Mouse (Mus musculus): ENCODE measurements around the gene Fubp1.
A peak's percentile ranks its signal among the peaks of the same experiment; 100 is the strongest.
"Not testable (repeated sequence)": the region's sequence is repeated elsewhere in the genome, so short reads cannot be mapped to it uniquely, and the experiment has no call there.

Gene Fubp1

DNA sequence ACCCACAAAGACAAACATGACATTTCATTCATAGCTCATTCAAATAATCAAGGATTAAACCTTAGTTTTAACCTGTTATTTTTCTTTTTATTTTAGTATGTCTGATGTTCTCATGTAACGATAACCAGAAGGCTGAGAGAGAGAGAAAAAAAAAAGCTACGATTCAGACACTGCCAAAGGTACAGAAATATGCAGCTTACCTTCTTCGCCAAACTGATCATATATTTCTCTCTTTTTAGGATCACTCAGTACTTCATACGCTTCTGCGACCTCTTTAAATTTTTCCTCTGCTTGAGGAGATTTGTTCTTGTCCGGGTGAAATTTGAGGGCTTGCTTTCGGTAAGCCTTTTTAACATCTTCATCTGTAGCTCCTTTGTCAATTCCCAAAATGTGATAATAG is 17.0 kb upstream of the Fubp1 start:
- no peak for DNase-seq (ENCODE audit: low read depth)

DNA sequence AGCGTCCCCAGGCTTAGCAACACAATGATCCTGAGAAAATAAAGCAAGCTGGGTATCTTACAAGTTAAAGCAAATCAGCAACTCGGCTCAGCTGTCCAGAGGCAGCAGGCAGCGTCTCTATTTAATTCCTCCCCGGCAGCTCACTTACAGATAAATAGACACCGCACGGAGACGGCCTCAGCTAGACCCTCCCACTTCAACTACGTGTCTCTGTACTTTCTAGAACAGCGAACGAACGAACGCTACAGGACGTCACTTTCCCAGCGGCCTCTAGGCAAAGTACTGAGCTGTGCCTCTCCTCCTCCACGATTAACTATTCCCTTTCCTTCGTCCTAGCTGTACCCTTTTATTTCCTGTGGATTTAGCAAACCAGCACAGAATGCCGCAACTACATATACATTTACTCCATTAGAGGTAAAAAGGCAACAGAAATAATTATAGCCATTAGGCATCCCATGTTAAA is 16.6 kb upstream of the Fubp1 start:
- peak; percentile 97 for DNase-seq (ENCODE audit: low read depth)

DNA sequence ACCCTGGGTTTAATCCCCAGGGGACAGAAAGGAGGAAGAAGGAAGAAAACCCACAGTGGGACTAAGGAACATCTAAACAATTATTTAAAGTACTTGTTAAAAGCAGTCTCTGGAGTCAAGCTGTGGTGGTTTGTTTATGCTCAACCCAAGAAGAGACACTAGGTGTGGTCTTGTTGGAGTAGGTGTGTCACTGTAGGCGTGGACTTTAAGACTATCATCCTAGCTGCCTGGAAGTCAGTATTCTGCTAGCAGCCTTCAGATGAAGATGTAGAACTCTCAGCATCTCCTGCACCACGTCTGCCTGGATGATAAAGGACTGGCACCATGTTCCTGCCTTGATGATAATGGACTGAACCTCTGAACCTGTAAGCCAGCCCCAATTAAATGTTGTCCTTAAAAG is 13.0 kb upstream of the Fubp1 start:
- DNase-seq (ENCODE audit: low read depth), result not testable (repeated sequence)

DNA sequence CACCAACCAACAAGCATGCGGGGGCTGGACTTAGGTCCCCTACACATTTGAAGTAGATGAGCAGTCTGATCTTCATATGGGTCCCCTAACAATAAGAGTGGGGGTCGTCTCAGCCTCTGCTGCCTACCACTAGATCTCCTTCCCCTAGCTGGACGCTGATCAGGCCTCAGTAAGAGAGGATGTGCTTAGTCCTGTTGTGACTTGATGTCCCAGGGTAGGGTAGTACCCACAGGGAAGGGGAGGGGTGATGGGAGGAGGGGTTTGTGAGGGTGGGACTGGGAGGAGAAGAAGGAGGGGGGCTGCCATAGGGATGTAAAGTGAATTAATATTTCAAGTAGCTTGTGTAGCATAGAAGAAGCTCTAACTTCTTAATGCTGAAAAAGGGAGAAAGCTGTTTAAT is 11.1 kb upstream of the Fubp1 start:
- no peak for DNase-seq (ENCODE audit: low read depth)

DNA sequence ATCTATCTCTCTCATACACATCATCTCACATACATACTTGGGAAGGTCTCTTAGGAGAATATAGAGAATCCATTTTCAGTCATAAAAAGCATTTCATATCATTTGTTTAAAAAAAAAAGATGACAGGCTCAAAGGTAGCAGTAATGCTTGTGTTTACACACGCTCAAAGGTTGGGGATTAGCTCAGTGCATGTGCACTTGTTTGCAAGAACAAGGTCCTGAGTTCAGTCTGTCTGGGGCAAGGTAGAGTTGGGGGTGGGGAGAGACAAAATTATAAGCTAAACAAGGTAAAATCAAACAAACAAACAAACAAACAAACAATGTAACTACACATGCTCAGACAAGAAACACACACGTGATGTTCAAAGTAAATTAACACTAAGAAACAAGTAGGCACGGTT is 9.0 kb upstream of the Fubp1 start:
- no peak for DNase-seq (ENCODE audit: low read depth)

DNA sequence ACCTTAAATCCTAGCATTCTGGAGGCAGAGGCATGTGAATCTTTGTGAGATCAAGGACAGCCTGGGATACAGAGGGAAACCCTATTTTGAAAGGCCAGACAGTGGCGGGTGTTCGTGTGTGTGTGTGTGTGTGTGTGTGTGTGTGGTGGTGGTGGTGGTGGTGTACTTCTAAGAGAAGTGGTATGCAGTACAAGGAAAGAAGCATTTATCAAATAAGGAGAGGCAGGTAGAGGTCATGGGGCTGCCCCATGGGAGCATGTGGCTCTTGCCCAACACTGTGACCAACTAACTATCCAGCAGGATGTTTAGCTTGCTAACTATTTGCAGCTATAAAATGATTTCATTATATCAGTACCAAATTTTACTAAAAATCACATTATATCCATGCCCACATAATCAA is 8.6 kb upstream of the Fubp1 start:
- no peak for DNase-seq (ENCODE audit: low read depth)

DNA sequence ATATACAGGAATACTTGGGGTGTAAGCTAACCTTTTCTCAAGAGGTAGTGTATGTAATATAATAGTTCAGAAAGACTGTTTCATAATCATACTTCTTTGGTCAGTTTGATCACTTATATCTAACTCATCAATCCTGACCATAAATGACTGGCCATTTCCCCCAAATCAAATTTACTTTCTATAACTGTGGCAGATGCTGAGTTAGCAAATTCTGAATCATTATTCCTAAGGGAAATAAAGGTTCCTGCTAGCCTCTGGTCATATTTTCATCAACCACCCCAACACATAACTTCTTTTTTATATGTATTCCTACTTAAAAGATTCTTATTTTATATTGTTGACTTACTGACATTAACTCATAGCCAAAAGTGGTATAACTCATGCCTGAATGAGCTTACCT is 7.3 kb upstream of the Fubp1 start:
- no peak for DNase-seq (ENCODE audit: low read depth)

DNA sequence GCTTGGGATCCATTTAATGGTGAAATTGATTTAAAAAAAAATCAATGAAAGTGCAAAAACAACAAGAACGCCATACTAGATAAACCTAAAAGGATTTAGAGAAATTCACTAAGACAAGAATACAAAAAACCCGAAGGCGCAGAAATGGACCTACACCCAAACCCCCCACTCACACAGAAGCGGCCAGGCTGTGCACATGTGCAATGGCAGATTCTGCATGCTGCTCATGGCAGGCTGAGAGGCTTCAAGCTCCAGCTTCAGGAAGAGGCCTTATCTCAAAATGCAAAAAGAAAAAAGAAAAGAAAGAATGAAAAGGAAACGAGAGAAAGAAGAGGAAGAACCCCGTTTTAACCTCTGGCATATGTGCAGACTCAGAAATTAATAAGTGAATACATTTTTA is 6.8 kb upstream of the Fubp1 start:
- no peak for DNase-seq (ENCODE audit: low read depth)

DNA sequence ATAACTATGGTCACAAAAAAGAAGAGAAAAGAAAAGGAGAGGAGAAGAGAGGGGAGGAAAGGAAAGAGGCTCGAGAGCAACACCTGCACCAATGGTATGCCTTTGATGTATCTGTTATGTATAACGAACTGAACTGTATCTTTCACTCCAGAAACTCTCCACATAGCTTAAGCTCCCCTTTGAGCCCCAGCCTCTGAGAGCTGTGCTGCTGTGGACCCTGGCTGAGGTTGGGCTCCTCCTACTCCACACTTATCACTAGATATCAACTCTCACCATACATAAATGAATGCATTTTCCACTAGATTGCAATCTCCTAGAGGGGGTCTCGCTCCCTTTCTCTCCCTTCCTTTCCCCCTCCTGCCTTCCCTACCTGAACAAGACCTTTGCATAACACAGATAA is 6.2 kb upstream of the Fubp1 start:
- no peak for DNase-seq (ENCODE audit: low read depth)

DNA sequence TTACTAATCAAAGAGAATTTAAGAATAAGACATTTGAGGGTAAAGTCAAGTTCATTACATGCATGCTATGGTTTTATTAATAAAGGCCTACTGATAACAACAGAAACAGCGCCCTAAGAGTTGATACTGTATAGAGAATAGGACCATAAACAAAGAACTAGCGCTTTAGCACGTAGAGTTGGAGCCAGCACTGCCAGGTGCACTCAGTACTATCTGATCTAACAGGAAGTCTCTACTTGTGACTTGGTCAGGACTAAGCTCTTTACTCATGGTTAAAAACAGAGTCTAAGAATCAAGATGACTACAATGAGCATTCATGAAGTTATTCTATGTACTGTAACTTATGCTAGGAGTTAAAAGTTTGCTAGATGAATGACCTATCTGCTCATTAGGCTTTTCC is 5.6 kb upstream of the Fubp1 start:
- DNase-seq (ENCODE audit: low read depth), result no peak

DNA sequence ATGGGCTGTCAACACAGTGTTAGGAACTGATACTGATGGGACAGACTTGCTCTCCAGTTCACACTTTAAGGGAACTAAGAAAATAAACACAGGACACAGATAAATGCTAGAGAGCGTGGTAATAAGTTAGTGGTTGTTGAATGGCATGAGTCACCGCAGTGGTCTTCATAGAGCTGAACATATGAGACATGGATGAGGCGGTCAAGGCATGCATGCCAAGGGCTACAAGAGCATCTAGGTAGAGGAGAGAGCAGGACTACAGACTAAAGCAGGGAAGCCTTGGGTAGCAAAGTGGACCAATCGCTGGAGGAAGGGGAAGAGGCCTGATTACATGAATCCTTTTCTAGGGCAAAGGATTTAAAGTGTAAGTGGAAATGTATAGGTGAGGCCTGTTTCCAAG is 3.1 kb upstream of the Fubp1 start:
- peak; percentile 48 for DNase-seq (ENCODE audit: low read depth)

DNA sequence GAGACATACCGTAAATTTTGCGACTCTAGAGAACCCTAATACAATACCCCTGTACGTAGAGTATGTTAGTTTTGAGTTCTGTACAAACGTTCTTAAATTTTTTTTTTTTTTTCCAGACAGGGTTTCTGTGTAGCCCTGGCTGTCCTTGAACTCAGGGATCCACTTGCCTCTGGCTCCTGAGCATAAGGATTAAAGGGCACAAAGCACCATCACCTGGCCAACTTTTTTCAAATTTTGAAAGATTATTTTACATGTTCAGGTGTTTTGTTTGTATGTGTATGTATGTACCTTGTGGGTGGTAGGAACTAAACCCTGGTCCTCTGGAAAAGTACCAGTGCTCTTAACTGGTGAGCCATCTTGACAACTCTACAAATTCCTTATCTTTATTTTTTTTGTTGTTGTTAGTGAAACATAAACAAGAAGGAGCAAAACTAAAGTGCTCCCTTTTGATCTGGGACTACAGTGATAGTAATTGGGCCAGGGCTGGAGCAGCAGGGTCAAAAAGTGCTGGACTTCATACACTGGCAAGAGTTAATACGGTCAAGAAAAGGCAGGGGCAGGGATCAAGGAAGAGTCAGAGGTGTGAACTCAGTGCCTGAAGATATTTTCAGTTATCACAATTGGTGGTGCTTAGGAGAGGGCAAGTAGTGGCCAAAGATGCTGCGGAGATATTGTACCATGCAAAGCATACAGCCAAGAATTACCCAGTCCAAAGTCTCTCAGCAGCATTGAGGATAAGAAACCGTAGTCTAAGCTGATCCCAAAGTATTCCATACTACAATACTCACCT is 1.9 kb upstream of the Fubp1 start:
- no peak for DNase-seq (ENCODE audit: low read depth)

DNA sequence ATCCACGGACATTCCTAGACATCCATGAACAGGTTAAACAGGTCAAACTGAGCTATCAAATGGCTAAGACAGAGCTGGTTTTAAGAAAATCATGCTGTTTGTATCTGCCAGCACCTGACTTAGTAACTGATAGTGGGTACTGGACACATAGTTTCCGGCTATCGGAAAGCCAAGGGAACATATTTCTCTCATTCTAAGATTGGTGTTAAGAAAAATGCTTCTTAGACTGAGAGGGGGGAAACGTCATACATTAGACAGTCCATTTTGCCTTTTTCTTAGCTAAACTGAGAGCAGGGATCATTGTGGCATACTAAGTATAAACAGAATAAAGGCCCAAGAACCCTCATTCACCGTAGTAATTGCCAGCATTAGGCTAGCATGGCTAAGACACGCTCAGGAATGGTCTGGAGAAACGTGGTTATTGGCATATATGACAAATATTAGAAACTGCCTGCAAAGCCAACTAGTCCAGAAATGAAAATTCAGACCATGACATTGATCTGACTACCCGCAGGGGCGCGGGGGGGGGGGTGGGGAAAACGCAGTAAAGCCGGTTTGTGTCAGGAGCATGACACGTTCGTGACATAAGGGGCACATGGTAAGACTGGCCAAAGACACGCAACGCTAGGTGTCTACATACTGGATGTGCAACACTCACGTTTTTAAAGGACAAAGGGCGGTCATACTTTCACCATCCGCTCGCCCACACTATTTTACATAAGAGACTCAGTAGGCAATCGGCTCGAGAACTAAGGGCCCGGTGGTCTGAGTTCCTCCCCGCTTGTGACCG is 850 bp upstream of the Fubp1 start:
- DNase-seq (ENCODE audit: low read depth), result peak; percentile 82

DNA sequence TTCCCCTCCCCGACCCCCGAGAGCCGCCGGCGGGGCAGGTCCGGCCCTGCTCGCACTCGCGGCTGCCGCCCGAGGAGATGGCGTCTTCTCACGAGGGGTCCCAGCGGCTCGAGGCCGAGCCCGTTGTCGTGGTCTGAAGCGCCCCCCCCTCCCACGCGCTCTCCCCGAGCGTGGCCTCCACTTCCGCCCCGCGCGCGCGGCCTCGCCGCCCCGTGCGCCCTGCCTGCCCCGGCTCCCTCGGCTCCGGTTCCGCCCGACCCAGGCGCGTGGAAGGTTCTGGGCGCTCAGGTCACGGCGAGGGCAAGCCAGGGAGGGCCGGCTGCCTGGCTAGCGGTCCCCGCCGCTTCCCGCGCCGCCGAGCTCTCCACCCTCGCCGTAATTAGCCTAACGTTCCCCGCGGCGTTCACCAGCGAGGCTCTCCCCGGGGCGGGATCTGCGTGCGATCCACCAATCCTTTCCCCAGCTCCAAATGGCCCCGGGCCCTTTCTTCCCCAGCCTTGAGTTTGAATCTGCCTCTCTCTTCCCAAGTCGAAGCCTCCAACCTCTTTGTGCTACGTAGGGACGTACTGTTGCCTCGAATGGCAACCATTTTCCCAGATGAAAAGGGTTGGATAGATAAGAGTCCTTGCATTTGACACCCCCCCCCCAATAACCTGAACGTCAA is 638 bp downstream of the Fubp1 start:
- peak; percentile 55 for DNase-seq (ENCODE audit: low read depth)

DNA sequence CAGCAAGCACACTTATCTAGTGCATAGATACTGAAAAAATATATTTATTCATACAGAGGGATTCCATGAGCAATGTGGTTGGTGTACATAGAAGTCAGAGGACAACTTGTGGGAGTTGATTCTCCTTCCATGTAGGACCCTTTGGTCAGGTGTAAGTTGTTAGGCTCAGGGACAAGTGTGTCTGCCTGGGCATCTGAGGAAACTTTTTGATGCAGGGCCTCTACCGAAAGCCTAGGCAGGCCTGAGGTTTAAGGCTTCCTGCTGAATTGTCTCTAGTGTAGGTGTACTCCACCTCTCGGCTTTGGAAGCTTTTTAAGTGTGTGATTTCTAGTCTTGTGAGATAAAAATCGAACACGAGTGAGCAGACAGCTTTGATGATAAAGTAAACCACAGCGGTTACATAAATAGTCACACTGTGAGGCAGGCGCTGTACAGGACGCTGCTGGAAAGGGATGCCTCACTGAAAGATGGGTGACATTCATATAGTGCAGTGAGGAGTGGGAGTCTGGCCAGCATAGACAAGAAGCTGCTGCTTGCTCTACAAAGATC is 1.6 kb downstream of the Fubp1 start:
- peak; percentile 32 for DNase-seq (ENCODE audit: low read depth)

DNA sequence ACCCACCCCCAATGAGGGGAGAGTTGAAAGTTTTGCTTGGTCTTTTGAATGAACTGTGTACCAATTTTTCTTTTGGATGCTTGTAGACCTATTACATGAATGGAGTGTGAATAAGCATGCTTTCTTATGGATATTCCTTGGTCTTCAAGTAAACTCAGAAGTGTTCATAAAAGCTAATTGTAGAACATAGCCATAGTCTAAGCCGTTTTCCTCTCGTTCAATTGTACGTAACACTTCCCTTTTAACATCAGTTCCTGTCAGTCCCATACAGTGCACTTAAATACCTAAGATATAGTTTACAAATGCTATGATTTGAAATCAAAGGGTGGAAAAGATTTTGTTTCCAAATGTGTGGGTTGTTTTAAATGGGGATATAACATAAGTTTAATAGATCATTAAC is 3.2 kb downstream of the Fubp1 start:
- no peak for DNase-seq (ENCODE audit: low read depth)

DNA sequence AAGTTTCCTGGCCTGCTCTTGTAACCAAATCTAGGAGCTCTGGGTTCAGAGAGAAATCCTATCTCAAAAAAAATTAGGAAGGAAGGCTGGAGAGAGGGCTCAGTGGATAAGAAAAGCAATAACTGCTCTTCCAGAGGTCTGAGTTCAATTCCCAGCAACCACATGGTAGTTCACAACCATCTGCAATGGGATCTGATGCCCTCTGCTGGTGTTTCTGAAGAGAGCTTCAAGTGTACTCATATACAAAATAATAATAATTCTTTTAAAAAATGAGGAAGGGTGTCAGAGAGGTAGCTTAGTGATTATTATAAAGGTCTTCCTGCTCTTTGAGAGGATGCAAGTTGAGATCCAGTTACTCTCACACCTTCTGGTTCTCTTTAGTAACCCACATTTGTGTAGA is 14.7 kb downstream of the Fubp1 start:
- peak; percentile 32 for DNase-seq (ENCODE audit: low read depth)

DNA sequence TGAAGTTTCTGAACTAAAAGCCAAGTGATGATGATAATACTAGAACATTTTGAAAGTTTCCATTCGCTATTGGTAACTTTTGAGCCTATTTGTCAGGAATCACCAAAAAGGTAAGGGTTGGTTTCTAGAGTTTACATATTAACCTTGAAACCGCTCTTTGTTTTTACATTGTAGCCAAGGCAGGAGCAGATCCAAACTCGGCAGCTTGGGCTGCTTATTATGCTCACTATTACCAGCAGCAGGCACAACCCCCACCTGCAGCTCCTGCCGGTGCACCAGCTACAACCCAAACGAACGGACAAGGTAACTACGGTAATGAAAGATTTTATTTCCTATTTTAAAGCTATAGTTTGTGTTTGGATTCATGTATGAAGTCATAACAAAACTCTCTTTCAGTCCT is 15.7 kb downstream of the Fubp1 start:
- DNase-seq (ENCODE audit: low read depth), result no peak

DNA sequence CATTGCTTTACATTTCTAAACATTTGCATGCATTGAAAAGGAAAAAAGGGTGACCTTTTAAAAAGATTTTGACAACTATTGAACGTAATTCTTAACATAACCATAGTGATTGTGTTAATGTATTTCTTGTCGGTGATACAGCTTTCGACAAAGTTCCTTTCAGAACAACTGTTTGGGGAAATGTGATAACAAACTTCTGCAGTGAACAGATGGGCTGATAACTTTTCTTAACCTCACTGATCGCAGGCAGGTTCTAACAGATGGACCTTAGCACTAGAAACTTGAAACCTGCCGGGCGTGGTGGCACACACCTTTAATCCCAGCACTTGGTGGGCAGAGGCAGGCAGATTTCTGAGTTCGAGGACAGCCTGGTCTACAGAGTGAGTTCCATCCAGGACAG is 18.6 kb downstream of the Fubp1 start:
- DNase-seq (ENCODE audit: low read depth), result no peak

DNA sequence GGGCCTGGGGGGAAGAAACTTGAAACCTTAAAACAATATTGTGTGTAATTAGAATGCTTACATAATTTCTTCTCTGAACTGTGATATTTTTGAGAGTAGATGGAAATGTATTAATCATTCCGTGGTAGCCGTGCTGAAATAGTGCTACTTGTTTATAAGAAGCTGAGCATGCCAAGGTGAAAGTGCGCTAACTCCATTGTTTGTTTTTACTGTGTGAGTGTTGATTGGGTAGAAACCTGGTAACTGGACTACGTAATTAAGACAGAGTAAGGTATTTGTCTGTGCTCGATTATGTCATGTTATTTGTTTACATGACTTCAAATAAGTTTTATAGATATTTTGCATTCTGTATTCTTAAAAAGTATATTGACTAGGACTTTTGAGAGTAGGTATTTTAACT is 19.0 kb downstream of the Fubp1 start:
- no peak for DNase-seq (ENCODE audit: low read depth)

DNA sequence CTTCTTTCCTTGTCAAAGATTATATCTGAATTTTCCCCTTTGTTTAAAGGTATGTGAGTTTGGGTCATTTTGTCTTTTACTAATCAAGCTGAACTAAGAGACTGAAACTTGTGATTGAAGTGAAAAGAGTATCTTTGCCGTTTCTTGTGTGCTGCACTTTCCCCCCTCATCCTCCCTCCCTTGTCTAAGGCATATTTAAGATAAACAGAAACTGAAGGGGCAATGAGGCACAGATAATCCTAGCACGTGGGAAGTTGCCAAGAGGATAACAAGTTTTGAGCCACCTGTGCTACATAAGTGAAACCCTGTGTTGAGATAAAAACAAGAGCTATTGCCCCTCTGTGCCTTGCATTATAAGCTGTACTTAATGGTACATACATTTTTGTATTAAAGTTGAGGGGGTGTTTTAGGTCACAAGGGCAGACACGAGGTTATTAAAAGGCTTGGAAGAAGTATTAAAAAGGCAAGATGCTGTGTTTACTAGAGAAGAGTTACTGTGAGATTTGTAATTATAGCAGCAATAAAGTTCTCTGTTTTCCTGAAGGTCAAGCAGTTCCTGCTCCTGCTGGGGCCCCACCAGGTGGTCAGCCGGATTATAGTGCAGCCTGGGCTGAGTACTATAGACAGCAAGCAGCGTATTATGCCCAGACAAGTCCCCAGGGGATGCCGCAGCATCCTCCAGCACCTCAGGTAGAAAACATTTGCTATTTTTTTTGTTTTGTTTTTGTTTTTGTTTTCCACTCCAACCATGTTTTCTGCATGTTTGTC is 21.3 kb downstream of the Fubp1 start:
- DNase-seq (ENCODE audit: low read depth), result no peak

DNA sequence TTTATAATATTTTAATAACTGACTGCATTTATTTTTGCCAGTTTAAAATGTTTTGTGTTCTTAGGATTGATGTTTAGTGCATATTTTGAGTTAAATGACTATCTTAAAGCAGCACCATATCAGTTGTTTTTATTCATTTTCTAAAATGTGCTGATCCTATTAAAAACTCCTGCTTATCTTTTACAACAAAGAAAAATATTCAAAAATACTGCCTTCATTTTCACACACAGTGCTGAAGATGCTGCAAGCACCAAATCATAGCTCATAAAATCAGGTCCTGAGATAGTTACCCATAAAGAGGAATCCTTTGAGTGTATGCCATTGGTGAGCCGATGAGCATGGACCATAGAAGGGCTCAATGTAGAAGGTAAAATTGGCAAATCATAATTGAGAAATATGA is 25.0 kb downstream of the Fubp1 start:
- no peak for DNase-seq (ENCODE audit: low read depth)
